Mouse (Mus musculus) liver, embryonic 14.5 days (tissue): ENCODE measurements around the gene Lrrc27.

Experiments
- CTCF ChIP-seq: IDR thresholded peaks from 2 replicates; pipeline ENCODE4 v1.5.1; 2016; ENCODE audit warnings: antibody characterized with exemption, low read depth, control low read depth
- EP300 ChIP-seq: IDR thresholded peaks from 2 replicates; pipeline ENCODE4 v1.6.1; 2016; ENCODE audit warnings: antibody characterized with exemption, low read depth

DNA sequence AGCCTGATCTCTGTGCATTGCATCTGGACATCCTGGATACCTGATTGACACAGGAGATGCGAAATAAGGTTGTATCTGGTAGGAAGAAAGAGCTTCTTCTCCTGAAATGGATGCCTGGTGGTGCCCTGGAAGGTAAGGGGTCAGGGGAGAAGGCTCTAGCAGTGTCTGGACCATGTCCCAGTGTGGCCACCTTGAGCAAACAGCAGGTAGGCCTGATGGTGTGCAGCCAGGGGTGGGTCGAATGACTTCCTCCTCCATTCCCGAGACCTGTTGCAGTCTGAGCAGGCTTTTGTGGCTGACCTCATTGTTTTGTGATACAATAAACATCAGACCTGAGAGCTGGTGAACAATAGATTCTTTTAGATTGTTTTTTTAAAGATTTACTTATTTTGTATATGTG is 69.2 kb downstream of the Lrrc27 start:
- TF ChIP-seq CTCF: no peak
- TF ChIP-seq EP300: no peak
